Mouse (Mus musculus) adrenal gland, postnatal 4 days (tissue): Measurements from ENCODE around the gene Cul4a. TPM values are rescaled to one million over a fixed set of nuclear protein-coding genes. Genes with fewer than 3 reads are reported as not detected.
"Not testable (repeated sequence)": the region's sequence is repeated elsewhere in the genome, so short reads cannot be mapped to it uniquely, and the experiment has no call there.

Experiments used
- DNase-seq, 2 experiments: peaks; one replicate each; pipeline ENCODE4 v3.0.0; 2021 to 2022; ENCODE audit warnings: low spot score in 2 of 2, mixed read lengths in 2 of 2
- long read RNA-seq, 2 experiments: library from polyadenylated mRNA; stranded (forward); transcript quantifications; one replicate each; pipeline ENCODE4 v2.0.0; 2021
- total RNA-seq, 2 experiments: library from RNA; stranded (reverse); gene quantifications; 2 replicates each; pipeline ENCODE4 v1.2.3; 2021

Gene Cul4a
- 100 to 1,000 TPM; 135 to 137 TPM for total RNA-seq
- long read RNA-seq, experiment 1, transcript Cul4a-201 (20 exons, 3,728 nt): major isoform, 107 of 153 reads
- long read RNA-seq, experiment 1, partial matches to known transcripts: 9 of 153 reads
- long read RNA-seq, experiment 1, other reads (novel, unspliced or antisense): 36 of 153 reads
- long read RNA-seq, experiment 2, transcript Cul4a-201 (20 exons, 3,728 nt): major isoform, 233 of 323 reads
- long read RNA-seq, experiment 2, partial matches to known transcripts: 36 of 323 reads
- long read RNA-seq, experiment 2, other reads (novel, unspliced or antisense): 53 of 323 reads

- peak; percentile 84 to 94 for DNase-seq
Observed at GRCm38 (mm10) chr8:13105087-13105881, at the start of gene Cul4a, which contains the start of gene Pcid2. Cul4a (plus strand) TSS chr8:13105621. Pcid2 (minus strand) TSS chr8:13105459.

DNA sequence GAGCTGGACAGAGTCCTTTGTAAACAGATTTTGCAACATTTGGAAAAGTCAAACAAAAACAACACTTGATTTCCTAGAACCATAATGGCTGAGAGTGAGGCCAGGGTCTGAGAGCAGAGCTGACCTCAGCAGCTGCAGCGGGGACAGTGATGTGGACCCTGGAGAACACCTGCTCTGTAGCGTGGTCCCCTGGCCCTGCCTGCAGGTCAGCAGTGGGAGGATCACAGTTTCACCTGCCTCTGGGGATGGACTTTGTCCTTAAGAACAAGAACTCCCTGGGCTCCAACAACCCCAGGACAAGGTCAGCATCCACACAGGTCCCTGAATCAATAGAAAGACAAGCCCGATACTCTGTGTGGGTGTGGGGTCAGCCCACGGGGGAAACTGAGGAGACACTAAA, 48.1 kb upstream of the Cul4a start:
- DNase-seq: no peak

- no peak for DNase-seq
Observed at GRCm38 (mm10) chr8:13060441-13061150, 44.8 kb upstream of the Cul4a start, which contains the start of gene Proz. Proz (plus strand) TSS chr8:13060914.

DNA sequence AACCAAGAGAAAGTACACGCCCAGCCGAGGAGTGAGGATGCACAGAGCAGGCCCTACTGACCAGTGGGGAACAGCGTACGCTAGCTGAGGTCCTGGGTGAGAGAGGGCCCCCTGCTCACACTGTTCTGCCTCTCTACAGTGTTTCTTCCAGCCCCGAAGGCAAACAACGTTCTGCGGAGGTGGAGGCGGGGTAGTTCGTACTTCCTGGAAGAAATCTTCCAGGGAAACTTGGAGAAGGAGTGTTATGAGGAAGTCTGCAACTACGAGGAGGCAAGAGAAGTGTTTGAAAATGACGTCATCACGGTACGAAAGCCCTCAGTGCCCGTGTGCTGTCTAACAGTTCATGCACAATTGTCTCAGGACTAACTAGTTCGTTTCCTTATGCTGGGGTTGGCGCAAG, 42.3 kb upstream of the Cul4a start:
- no peak for DNase-seq

DNA sequence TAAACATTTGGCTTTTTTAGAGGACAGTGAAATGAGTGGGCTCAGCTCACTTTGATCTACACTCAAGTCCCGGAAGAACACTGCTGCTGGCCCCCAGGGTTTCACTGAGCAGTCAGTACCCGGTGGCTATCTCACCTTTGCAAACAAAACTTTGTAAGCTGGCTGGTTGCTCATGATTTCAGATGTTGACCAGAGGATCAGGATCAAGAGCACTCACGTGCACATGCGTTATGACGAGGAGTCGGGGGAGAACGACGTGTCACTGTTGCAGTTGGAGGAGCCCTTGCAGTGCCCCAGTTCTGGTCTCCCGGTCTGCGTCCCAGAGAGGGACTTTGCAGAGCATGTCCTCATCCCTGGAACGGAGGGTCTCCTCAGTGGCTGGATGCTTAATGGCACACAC, 32.2 kb upstream of the Cul4a start:
- no peak for DNase-seq

DNA sequence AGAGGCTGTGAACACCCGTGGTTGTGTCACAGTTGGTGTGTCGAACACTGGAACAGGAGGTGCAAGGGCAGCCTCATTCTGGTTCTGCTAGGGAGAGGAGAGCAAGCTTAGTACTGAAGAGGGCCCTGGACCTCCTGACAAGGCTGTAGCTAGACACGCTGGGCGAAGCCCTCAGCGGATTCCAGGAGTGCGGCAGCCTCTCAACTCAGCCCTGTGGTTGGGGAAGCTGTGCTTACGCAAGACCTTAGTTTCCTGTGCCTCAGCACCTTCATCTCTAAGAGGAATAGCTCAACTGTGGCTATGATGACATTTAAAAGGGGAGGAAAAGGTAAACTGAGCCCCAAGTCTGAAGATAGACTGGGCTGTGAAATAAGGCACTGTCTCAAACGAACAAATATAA, 30.4 kb upstream of the Cul4a start:
- no peak for DNase-seq

- not testable (repeated sequence) for DNase-seq
Observed at GRCm38 (mm10) chr8:13075579-13075978, 29.8 kb upstream of the Cul4a start.

- no peak for DNase-seq
Observed at GRCm38 (mm10) chr8:13077542-13077941, 27.9 kb upstream of the Cul4a start.

DNA sequence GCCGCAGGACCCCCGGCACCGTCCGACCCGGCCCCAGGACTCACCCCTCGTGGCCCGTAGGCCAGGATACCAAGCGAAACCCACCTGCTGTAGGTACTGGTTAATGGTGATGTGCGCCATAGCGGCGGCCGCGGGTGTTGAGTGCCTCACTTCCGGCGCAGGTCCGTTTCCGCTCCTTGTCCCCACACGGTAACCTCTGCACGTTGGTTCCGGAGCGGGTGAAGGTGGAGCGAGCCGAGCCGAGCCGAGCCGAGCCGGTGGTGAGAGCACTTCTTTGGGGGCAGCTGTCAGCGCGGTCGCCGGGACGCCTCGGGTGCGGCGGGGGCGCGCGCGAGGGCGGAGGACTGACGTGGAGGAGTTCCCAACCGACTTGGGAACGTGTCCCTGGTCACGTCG, 732 bp upstream of the Cul4a start:
- DNase-seq: peak; percentile 88 to 95

DNA sequence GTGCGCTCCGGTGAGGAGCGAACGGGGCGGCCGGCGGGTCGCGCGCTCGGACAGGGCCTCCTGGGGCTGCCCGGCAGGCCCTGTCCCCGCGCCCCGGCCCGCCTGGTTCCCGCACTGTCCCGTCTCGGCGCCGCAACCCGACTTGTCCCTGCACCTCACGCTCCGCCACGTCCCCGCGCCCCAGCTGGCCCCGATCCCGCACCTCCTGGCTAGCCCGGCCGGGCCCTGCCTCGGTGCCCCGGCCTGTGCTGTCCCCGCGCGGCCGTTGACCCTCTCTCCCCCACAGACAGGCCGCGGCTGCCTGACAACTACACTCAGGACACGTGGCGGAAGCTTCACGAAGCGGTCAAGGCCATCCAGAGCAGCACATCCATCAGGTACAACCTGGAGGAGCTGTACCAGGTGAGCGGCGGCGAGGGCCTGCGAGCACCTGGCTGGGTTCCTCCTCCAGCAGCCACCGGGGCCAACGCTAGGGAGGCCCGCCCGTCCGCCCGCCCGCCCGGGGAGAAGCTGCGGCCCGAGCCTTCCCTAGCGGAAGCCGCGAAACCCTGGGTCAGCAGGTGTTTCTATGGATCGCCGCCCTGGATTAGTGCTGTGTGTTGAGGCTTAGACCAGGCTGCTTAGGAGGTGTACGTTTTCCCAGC, 609 bp downstream of the Cul4a start:
- DNase-seq: peak in 1 of 2 experiments; percentile 30

- DNase-seq: no peak
Observed at GRCm38 (mm10) chr8:13107990-13108638, 2.7 kb downstream of the Cul4a start.

DNA sequence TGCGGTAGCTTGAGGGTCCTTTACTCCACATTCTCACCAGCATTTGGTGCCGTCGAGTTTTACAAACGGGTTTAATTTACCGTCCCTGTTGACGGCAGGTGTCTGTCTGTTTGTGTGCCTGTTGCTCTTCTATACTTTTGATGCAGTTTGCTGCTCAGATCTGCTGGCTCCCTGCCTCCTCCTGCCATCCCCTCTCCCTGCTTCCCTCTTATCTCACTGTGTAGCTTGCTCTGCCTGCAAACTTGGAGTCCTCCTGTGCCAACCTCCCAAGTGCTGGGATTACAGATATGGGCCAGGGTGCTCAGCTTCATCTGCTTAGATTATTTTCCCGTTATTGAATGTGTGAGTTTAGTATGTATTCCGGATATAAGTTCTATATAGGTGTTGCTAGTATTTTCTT, 3.5 kb downstream of the Cul4a start:
- DNase-seq: no peak

GRCm38 (mm10) chr8:13109416-13109960, 4.1 kb downstream of the Cul4a start:
- DNase-seq: no peak

DNA sequence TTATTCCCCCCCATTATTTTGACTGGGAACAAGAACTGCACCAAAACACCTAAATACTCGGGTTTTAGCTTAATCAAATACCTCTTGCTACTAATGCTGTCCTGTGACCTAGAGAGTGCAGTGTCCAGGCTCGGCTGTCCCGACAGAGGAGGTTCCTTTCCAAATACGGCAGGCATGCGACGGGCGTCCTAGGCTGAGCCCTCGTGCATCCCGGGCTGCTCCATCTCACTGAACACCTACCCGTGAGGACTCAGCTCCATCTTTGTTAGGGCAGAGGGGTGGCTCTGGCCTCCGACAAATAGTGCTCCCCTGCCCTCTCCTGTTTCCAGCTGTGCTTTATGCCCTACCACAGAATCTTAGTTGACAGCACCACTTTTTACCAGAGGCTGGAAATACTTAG, 6.5 kb downstream of the Cul4a start:
- no peak for DNase-seq

DNA sequence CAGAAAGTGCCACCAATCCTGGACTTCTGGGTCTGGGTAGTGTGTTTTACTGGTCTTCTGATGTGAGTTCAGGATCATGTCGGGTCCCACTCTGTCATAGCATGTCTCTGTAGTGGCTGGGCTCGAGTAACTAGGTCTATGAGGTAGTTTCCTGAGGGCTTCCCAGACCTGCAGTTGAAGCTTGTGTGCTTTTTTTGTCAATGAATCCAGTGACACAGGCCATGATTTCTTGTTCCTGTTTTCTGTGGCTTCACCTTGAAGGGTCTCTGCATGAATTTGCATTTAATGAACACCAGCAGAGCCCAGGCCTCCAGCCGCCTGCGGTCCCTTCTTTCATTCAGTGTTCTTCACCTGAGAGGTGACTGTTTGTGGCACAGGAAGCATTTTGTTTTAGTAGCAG, 7.8 kb downstream of the Cul4a start:
- DNase-seq: no peak

DNA sequence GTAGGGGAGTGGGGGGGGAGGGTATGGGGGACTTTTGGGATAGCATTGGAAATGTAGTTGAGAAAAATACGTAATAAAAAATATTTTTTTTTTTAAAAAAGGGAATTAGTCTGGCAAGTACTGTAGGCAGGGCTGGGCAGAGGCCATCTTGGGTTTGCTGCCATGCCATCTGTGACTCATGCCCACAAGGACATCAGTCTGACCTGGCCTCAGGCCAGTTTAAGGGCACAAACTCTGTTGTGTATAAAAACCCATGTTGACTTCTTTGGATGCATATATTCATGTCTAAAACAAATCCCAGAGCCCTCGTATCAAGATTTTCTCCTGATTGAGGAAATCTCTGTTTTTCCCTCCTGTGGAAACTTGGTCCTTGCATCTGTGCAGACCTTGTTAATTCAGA, 11.7 kb downstream of the Cul4a start:
- no peak for DNase-seq

DNA sequence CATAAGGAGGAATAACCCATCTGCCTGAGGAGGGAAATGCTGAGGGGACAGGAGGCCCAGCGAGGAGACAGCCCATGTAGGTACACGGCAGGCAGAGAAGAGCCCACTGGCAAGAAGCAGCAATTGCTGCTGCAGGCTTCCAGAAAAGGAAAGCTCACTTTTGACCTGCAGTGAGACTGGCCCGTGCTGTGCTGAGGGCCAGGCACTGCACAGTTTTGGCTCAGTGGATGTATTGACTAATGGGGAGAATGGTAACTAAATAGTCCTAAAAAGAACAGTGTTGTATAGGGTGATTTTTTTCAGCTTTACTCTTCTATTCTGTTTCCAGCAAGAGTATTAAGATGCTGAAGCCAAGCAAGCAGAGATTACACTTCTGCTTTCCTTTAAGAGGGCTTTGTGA, 13.1 kb downstream of the Cul4a start:
- DNase-seq: no peak

- DNase-seq: no peak
Observed at GRCm38 (mm10) chr8:13120882-13121665, 15.7 kb downstream of the Cul4a start.

- DNase-seq: no peak
Observed at GRCm38 (mm10) chr8:13122887-13123421, 17.5 kb downstream of the Cul4a start.
